Mouse (Mus musculus) layer of hippocampus, adult 9-11 months (tissue): ENCODE data around the gene Naa11.

Experiments used
- DNase-seq: peaks from one replicate; pipeline ENCODE4 v3.0.0; 2022

Gene Naa11

GRCm38 (mm10) chr5:97344144-97344543, 48.0 kb downstream of the Naa11 start:
- DNase-seq, result no peak

- no peak for DNase-seq
Observed at GRCm38 (mm10) chr5:97334794-97335193, 57.4 kb downstream of the Naa11 start.
